Mouse (Mus musculus): ENCODE data around the gene Apopt1.
A peak's percentile ranks its signal among the peaks of the same experiment; 100 is the strongest.

The Apopt1 gene

DNA sequence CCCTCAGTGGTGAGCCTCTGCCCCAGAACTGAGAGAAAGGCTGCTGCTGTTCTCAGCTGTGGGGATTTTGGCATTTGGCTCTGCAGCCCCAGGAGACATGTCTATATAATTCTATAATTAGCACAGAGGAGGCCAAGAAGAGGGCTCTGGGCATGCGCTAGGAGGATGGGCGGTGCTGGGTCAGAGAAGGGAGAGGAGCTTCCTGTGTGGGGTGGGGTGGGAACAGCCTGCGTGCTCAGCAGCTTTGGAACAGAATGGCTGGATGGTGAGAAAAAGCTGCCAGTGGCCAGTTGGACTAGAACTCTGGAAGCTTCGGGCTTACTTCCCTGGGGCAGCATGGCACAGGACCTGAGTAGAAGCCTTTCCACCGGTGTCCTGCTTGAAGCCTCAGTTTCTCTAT lies 33.0 kb downstream of the Apopt1 start:
- DNase-seq (ENCODE audit: low spot score), result peak; percentile 83

GRCm38 (mm10) chr12:111747421-111747820 lies 34.4 kb downstream of the Apopt1 start:
- no peak for DNase-seq (ENCODE audit: low spot score)

- DNase-seq (ENCODE audit: low spot score), result no peak
These were observed 37.7 kb downstream of the Apopt1 start for GRCm38 (mm10) chr12:111750739-111751138.

DNA sequence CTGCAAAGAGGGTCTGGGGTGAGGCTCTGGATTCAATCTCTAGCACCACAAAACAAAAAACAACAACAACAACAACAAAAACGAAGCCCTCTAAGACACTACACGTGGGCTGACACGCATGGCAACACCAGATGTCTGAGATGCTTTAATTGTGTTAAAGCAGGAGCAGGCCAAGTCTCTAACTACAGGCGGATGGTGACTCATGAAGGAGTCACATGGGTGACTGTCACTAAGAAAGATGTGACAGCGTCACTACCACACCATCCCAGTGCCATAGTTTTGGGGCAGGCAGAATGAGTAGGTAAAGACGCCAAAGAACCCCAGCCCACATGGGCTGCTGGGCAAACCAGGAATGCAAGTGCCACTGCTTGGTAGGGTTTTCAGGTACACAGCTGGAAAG lies 39.4 kb downstream of the Apopt1 start:
- DNase-seq (ENCODE audit: low spot score), result no peak

DNA sequence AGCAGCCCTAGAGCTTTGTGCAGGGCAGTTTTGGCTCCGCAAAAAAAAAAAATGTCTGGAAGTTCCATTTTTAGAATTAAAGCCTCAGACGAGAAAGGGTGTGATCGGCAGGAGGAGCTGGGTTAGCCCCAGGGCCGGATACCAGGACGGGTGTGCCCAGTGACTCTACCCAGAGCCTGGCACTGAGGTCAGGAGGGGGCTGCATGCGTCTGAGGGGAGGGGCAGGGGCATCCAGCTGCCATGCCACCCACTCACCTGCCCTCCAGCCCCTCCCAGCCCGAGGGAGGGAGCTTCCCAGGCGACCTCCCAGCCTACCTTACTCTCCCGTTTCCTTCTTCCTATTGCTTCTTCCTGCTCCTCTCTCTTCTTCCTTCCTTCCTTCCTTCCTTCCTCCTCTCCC lies 40.3 kb downstream of the Apopt1 start:
- peak; percentile 17 for DNase-seq (ENCODE audit: low spot score)

- no peak for DNase-seq (ENCODE audit: low spot score)
These were observed 41.6 kb downstream of the Apopt1 start for GRCm38 (mm10) chr12:111754710-111755109.

DNA sequence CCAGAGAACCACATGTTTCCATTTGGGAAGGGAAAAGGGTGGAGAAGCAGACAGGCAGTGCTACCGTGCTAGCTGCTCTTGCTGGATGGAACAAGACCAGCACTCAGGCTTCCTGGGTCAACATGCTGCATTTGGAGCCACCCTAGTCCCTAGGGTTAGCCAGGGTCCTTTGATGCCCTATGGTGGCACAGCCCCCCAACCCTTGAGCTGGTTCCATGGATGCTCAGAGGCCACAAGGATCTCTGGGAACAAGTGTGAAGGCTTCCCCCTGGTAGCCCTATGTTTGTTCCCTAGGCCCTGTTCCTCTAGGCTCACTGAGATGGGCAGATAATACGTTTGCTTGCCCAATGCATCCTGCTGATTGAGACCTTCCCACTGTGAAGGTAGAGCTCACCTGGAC lies 42.2 kb downstream of the Apopt1 start:
- DNase-seq (ENCODE audit: low spot score), result no peak

DNA sequence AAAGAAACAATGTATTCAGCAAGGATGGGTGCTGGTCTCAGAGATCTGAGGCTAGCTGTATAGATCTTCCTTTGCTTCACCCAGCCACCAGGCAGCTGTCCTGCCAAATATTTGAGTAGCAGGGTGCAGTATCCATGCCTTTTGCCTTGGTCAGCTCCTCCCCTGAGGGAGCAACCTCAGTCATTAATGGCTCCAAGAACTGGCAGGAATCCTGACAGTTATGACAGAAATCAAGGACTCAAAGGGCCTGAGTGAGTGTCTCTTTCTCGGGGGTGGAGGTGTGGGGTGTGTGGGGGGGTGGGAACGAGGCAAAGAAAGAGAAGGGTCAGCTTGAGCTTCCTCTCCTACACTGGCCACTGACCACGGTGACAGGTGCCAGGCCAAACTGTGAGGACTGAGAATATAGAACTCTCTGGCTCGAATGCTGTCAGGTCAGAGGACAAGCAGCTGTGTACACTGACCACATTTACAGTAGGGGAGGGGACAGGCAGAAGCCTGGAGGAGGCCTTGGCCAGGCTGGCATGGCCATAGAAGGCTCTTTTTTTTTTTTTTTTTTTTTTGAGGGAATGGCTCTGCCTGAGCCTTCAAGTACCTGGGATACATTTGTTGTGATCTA lies 43.1 kb downstream of the Apopt1 start:
- DNase-seq (ENCODE audit: low spot score), result no peak

DNA sequence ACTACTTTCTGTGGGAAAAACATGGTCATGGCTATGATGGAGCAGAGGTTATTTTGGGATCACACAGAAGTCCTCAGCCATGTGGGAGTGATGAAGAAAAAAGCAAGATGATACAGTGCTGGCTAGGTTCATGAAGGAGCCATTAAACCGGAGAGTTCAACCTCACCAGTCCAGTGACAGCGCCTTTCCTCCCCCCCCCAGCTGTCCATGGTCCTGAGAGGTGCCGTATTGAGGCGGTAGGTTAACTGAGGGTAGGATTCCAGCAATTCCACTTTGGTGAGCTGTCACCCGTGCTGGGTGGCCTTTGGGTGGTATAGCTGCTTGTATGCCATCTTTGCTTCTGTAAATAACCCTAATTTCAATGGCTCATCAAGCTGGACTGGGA lies 43.6 kb downstream of the Apopt1 start:
- no peak for DNase-seq (ENCODE audit: low spot score)

GRCm38 (mm10) chr12:111757561-111758325 lies 44.7 kb downstream of the Apopt1 start:
- DNase-seq (ENCODE audit: low spot score), result no peak

DNA sequence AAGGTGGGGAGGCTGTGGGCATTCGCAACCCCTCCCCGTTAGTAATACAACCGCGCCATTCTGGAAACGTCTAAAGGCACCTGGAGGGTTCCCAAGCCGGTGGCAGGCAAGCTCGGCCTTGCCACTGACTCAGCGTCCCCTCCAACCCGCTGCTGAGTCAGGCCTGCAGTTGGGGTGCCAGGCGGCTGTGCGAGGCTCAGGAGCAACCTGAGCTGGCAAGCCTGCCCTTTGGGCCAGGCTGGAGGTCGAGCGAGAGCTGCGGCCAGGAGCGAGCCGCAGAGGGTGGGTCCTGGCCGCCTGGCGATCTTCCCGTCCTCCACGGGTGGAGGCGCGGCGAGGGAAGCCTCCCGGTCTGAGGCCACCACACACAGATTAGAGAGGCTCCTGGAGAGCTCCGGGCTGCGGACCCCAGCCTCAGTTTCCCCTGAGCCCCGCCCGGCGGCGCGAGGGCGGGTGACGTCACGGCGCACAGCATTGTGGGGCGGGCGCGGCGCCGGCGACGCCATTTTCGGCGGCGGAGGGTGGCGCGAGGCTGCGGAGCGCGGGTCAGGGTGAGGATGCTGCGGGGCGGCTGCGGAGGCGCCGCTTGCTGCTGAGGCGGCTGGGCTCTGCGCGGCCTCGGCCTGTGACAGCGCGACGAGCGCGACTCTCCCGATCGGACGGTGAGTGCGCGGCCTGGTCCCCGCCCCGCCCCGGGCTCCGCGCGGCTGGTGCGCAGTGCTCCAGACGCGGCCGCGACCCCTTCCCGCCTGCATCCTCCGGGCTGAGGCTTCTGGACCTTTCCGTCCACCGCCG lies 45.5 kb downstream of the Apopt1 start, which contains the start of gene Klc1:
Gene Klc1, plus strand, starts transcription at position 469 of the 795 bp plus-strand sequence.
- DNase-seq (ENCODE audit: low spot score), result peak; percentile 62

DNA sequence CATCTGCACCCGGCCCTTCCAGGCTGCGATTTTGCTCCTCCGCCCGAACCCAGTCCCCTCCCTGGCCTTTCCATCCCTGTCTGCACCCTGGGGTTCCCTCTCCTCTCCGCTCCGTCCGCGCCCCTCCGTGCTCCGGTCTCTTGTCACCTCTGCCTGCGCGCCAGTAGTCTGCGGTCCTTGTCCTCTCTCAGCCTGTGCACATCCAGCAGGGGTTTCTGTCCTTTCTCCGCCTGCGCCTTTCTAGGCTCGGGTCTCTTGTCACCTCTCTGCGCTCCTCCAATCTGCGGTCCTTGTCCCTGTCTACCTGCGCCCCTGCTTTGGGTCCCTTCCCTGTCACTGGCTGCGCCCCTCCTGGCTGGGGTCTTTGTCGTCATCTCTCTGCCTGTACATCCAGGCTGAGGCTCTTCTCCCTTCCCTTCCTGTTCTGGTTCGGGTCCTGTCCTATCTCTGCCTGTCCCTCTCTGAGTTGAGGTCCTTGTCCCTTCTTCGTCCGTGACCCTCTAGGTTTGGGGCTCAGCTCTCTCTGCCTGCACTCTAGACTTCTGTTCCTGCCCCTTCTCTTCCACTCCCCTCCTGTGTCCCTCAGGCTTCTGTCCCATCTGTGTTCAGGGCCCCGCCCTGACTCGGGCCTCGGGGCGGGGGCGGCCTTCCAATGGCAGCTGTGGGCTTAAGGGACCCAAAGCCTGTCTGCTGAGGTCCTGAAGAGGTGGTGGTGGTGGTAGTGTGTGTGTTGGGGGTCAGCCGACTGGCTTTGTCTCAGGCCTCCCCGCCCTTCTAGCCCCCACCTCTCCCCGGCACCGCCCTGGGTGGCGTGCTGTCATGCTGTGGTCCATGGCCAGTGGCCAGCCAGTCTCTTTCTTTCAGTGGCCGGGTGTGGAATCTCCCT lies 46.4 kb downstream of the Apopt1 start:
- peak; percentile 69 for DNase-seq (ENCODE audit: low spot score)

- no peak for DNase-seq (ENCODE audit: low spot score)
These were observed 47.3 kb downstream of the Apopt1 start for GRCm38 (mm10) chr12:111760306-111760908.

- no peak for DNase-seq (ENCODE audit: low spot score)
These were observed 49.7 kb downstream of the Apopt1 start for GRCm38 (mm10) chr12:111762620-111763280.

DNA sequence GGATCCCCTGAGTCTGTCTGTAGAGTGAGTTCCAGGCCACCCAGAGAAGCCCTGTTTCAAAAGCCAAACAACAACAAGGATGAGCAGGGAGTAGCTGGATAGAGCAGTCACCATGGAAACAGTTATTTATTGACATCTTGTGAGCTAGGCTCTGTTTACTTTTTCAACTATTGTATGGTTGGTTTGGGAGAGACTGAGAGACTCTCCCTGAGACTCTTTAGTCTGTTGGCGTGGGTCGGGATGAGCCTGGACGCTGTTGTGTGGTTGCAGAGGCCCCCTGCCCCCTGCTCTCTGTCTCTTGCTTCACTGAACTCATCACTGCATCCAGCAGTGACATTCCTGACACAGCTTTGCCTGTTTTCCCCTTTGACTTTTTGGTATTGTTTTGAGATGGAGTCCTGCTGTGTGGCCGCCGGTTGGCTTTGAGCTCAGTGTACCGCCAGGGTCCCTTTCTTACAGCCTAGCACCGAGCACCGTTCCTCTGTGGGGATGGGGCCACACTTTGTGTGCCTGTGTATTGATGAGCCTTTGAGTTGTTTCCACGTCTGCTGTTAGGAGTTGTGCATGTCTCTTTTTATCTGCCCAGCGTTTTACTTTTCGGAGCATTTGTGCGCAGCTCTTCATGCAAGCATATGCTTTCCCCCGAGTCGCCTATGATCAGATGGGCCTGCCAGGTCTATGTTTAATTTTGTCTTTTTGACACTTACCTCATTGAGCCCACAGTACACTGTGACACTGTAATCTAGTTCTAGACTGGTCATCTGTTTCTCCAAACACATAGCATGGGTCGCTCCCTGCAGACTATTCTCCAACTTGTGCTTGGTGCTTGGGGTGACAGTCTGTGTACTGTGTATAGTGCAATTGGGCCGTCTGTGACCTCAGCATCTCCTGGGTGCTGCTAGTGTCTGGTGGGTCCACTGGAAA lies 53.5 kb downstream of the Apopt1 start:
- no peak for DNase-seq (ENCODE audit: low spot score)

DNA sequence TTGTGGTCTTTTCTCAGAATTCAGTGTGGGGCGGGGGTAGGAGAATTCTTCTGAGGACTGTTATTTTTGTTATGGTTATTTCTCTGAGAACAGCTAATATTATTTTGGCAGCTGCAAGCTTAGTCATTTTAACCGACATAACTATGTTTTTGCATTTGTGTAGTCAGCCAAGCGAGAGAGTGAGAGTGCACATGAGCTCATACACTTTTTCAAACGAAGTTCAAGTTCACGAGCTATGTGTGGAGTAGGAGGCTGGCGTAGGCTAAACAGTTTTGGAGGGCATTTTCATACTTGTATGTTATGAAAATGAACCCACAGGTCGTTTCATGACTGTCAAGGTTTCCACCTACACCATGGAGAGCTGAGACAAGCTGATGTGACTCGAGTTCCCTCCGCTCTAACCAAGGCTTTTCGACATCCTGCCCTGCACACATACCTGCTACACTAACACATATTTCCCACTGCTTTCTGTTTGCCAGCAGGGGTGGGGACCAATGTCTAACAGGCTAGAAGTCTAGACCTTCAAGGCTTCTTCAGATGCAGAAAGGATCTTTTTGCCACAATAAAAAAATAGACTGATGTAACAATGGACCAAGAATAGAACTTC lies 55.4 kb downstream of the Apopt1 start:
- no peak for DNase-seq (ENCODE audit: low spot score)

DNA sequence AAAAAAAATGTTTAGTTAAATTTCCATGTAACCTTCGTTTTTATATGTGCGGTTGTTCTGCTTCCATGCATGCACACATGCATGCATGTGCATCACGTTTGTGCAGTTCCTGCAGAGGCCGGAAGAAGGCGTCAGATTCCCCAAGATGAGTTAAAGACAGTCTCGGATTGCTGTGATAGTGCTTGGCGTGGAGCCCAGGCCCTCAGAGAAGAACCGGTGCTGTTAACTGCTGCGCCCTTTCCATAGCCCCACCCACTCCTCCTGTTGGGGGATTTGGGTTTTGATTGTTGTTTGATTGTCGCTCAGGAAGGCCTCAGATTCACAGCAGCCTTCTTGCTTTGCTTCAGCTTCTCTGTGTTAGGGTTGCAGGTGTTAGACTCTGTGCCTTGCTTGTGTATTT lies 56.2 kb downstream of the Apopt1 start:
- DNase-seq (ENCODE audit: low spot score), result peak; percentile 67

- DNase-seq (ENCODE audit: low spot score), result no peak
These were observed 56.9 kb downstream of the Apopt1 start for GRCm38 (mm10) chr12:111769816-111770577.

DNA sequence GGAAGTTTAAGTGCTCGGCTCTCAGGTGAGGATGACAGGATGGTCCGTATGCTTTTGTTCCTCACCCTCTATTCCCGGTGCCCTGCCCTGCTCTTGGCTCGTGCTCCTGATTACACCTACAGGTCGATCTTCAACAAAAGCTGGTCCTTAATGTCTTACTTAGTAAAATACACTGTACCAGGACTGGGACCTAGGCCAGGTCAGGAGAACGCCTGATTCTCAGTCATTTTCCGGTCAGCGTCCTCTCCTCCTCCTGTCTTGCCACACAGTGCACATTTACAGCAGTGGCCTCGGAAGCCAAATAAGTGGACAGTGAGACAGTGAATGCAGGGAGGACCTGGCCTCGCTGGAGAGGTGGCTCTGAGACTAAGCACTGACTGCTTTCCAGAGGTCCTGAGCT lies 57.6 kb downstream of the Apopt1 start:
- DNase-seq (ENCODE audit: low spot score), result no peak

Measured in lung, postnatal 25 days (tissue).